Mouse (Mus musculus): Measurements from ENCODE around the gene Gm47841. TPM values are rescaled to one million over a fixed set of nuclear protein-coding genes. Genes with fewer than 3 reads are reported as not detected.
A peak's percentile ranks its signal among the peaks of the same experiment; 100 is the strongest.

Gene Gm47841
- total RNA-seq (2021) = under 1 TPM in 1 of 2 experiments, not detected in 1; 0.32 TPM

DNA sequence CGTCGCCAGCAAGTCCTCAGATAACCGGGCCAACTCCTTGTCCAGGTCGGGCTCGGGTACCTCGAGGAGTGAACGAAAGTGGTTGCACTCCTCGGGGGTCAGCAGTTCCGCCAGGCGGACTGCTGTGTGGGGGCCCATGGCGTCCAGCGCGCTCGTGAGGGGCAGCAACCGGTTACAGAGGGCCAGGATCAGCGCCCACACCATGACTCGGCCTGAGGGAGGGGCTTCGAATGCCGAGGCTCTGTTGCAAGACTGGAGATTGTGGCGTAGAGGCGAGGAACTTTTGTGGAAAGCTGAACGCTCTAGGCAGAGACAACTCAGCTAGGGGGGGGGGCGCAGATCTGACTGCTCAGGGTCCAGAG, at the start of gene Gm47841:
TSS of gene Gm47841 (minus strand) at position 204 of the 362 bp plus-strand sequence.
- no peak for DNase-seq (ENCODE audit: extremely low spot score in 1 of 2, low spot score in 2 of 2)
- intact Hi-C loops (cut with DNase I) = no loop called here

DNA sequence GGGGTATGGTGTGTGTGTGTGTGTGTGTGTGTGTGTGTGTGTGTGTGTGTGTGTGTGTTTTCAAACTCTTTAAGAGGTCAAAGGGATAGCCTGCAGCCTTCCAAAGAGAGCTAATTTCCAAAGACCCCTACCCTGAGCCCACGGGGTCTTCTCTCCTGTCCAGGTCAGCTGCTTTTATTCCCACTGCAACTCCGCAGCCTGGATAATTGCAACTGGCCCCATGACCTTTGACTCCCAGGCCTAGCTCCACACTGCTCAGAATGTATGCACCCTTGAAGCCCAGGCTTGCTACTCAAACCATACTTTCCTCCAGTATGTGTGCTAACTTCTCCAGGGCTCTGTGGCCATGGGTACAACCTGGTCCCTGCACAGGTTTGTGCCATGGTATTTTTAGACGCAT, 48.2 kb upstream of the Gm47841 start:
- intact Hi-C loops (cut with DNase I) = no loop called here
- DNase-seq (ENCODE audit: extremely low spot score in 1 of 2, low spot score in 2 of 2) = no peak

DNA sequence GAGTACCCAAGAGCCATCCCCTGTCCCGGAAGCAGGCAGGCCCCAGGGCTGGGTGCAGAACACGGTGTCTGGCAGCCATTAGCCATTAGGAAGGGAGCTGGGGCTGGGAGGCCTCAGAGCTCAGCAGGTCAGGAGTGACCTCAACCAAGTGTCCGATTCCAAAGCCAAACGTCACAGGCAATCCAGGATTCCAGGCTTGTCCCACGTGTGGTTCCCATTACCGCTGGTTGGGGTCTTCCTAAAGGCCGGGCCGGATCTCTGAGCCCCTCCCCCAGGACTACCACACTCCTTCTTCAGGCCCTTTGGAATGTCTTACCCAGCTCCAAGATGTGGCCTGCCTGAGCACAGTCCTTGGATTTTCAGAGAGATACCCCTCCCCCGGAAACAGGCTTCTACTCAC, 47.8 kb upstream of the Gm47841 start:
- intact Hi-C loops (cut with DNase I) = no loop called here
- DNase-seq (ENCODE audit: extremely low spot score in 1 of 2, low spot score in 2 of 2) = no peak

DNA sequence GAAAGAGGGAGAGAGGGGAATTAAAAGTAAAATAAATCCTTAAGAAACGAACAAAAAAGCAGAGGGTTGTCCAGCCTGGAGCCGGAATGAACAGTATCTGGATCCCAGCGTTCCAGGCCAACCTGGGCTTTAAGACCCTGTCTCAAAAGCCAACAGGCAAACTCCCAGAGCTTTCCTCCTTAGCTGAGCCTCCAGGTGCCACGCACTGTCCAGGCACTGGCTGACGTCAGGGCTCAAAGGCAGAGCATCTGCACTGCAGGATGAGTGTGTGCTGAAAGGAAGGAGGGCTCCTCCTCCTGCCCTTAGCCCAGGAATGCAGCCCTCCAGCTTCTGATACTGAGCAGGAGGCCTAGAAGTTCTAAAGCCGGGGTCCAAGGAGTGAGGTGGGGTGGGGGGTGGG, 46.8 kb upstream of the Gm47841 start:
- intact Hi-C loops (cut with DNase I) = no loop called here
- DNase-seq (ENCODE audit: extremely low spot score in 1 of 2, low spot score in 2 of 2) = no peak

DNA sequence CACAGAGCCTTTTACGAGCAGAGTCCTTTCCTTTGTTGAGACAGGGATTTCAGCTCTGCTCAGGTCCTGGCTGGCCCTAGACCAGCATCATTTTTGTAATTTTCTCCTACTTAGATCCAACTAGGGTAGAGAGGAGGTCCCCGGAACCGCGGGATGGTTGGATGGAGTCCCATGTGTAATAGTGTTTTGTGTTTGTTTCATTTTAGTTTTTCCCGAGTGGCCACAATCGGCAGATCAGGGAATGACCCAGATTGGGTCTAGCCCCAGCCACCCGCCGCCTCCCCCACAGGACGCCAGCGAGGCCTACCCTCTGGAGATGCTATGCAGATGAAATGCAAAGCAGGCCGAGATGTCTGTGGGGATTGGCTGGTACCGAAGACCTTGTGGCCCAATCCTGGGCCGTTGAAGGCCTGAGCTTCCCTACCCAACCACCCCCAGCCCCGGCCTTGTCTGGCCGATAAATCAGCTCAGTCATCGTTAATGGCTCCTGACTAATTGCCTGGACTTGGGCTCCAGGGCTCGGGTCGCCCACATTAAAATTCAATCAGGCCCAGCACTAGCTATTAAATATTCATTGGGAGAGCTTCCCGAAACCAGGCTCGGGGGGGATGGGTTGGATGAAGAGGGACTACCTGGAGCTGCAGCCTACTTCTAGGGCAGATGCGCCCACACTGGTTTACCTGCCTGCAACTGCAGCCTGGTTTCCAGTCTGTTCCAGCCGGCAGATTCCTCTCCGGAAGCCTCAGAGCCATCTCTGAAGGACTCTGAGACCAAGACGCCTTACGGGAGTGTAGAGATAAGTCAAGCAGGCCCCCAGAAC, 45.8 kb upstream of the Gm47841 start:
- peak; percentile 33 to 55 for DNase-seq (ENCODE audit: extremely low spot score in 1 of 2, low spot score in 2 of 2)

DNA sequence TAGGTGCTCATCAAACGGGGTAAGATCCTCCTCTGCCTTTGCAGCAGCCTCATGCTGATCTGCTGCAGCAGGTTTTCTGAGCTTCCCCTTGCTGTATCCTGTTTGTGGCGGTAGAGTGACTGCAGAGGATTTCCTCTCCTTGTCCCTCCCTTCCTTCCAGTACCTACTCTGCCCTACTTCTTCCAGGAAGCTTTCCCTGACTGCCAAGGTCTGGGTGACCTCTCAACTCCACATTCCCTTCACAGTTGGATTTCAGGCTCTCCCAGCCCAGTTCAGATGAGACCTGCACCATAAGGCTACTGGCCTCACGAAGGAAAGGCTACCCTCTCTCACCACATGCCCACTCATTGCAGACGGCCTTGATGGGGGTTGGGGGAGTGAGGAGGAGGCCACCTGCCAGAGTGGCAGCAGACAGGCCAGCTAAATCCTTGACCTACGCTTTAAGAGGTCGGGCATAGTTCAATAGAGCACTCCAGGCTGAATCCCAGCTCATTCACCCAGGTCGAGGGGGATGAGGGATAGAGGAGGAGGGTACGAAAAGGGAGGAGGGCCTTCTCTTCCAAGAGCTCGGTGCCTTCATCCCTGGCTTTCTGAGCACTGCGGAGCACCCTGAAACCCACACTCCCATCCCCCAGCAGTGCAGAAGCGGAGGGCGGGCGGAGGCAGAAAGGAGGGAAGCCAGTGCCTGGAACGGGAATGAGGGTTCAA, 45.1 kb upstream of the Gm47841 start:
- no peak for DNase-seq (ENCODE audit: extremely low spot score in 1 of 2, low spot score in 2 of 2)
- intact Hi-C loops (cut with DNase I) = no loop called here

More for the DNA sequence above, 45.8 kb upstream of the Gm47841 start:
- intact Hi-C loops (cut with DNase I) = no loop called here

DNA sequence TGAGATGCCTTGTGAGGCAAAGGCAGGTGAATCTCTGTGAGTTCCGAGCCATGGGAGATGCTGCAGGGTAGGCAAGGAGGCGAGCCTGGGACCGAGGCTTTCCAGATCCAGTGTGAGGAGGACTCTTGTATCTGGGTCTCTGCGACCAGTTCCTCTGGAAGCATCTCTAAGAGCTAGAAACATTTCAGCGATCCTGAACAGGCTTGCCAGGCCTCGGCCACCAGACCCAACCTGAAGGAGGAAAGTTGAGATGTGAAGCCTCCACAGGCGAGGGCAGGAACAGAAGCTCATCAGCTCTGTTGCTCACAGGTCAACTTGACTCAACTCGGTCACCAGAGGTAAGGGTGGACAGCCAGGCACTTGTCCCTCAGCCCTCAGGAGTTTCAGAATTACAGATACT, 44.4 kb upstream of the Gm47841 start:
- no peak for DNase-seq (ENCODE audit: extremely low spot score in 1 of 2, low spot score in 2 of 2)
- intact Hi-C loops (cut with DNase I) = no loop called here

DNA sequence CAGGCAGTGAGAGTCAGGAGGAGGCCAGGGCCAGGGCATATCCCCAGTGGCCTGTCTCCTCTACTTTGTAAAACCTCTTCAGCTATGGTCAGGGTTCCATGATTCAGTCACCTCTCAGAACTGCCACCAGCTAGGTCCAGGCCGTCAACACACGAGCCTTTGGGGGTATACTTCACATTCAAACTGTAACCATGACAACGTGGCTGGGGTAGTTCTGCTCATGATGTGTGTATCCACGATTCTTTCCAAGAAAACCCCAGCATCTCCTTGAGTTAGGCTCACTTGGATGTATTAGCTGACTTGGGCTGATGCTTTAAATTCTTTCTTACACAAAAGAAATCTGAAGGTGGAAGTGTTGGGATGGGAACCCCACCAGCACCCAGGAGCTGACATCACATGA, 41.1 kb upstream of the Gm47841 start:
- DNase-seq (ENCODE audit: extremely low spot score in 1 of 2, low spot score in 2 of 2) = no peak
- intact Hi-C loops (cut with DNase I) = no loop called here

DNA sequence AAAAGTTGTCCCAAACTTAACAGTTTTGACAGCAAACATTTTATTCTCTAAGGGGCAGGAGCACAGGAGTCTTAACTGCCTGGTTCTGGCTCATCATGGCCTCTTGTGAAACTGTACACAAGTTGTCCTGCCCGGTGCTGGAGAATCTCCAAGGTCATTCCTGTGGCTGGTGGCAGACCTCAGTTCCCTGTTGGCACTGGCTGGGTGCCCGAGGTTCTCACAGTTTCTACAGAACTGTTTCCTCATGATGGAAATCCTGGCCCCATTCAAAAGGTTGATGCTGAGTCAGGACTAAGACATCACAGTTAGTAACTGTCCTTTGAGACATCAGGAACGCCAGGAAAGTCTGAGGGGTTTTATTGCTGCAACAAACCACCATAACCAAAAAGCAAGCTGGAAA, 39.8 kb upstream of the Gm47841 start:
- peak in 1 of 2 experiments; percentile 40 for DNase-seq (ENCODE audit: extremely low spot score in 1 of 2, low spot score in 2 of 2)
- intact Hi-C loops (cut with DNase I) = no loop called here

DNA sequence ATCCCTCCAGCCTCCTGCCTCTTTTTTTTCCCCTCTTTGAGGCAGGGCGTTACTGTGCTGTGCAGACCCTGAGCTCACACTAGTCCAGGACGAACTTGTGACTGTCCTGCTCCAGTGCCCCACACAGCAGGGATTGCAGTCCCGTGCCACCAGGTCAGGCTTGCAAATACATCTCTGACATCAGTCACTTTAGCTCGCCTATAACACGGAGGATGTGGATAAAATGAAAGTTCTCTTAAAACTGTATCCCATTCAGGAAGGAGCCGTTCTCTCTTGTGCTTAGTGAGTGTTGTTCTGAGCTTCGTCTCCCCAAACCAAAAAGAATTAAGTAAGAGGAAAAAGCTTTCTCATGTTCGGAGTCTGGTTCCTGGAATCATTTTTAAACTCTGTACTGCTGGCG, 39.3 kb upstream of the Gm47841 start:
- DNase-seq (ENCODE audit: extremely low spot score in 1 of 2, low spot score in 2 of 2) = no peak
- intact Hi-C loops (cut with DNase I) = no loop called here

DNA sequence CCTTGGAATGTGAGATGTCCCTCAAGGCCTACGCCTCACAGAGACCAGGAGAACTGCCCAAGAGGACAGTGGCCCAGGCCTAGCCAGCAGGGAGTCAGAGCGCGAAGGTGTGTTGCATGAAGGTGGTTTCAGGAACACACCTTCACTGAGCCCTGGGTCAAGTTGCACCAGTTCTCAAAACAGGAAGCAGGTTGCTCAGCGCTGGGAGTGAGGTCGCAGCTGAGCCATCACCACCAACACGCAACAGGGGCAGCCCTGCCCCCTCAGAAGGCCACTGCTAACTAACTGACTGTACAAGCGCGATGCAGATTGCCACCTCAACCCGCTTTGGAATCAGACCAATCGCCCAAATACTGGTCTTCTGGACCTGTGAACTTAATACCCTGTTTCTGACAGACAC, 37.3 kb upstream of the Gm47841 start:
- intact Hi-C loops (cut with DNase I) = no loop called here
- no peak for DNase-seq (ENCODE audit: extremely low spot score in 1 of 2, low spot score in 2 of 2)

DNA sequence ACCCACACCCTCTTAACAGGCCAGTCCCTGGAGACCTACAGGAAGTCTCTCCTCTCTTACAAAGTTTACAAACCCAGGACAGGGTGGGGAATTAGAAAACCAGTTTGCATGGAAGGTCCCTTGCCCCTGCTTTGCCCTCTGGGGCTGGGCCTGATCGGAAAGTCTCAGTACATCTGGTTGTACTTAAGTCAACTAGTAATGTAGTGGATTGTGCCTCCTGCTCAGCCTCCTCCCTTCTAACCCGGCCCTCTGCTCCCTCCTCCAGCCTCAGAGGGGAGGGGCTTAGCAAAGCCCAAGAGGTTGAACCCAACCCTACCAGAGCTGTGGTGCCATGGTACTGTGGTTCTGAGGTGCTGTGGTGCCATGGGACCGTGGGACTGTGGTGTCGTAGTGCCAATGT, 35.0 kb upstream of the Gm47841 start:
- no peak for DNase-seq (ENCODE audit: extremely low spot score in 1 of 2, low spot score in 2 of 2)
- intact Hi-C loops (cut with DNase I) = no loop called here

DNA sequence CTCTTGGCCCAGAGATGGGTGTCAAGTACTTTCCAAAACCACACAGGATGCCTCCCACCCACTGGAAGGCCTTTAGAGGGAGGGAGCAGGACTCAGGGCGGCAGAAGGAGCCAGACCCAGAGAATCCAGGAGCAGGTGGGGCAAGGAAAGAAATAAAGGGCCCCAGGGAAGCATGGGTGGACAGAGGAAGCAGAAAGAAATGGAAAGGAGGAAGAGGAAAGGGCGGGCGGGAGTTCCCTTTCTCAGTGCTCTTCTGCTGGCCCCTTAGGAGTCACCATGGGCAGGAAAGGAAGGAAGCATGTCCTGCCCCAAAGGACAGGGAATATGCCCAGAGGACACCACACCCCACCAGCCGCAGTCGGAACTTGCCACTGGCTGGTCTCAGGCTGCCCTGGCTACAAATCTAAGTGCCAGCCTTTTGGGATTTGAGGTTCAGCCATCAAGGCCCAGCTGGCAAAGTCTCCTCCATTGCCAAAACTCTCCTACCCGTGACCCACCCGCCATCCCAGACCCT, 33.9 kb upstream of the Gm47841 start:
- intact Hi-C loops (cut with DNase I) = no loop called here
- no peak for DNase-seq (ENCODE audit: extremely low spot score in 1 of 2, low spot score in 2 of 2)

DNA sequence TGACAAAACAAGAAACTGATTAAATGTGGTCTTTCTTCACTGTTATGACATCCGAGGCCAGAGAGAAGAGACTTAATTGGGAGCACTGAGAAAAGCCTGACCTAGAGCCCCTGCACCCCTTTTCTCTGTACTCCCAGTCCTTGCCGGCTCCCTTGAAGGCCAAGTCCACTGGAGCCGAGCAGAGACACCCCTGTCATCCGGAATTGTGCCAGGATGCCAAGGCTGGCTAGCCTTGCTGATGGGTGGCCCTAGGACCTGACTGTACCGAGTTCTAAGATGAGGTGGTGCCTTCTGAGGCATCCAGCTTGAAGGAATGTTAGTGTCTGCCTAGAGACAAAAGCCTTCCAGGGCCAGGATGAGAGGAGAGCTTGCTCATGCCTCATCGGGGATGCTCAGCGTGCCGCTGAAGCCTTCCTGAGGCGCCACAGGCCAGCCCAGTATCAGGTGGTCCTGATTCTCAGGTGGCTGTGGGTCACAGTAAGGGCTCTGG, 32.9 kb upstream of the Gm47841 start:
- intact Hi-C loops (cut with DNase I) = no loop called here
- no peak for DNase-seq (ENCODE audit: extremely low spot score in 1 of 2, low spot score in 2 of 2)

DNA sequence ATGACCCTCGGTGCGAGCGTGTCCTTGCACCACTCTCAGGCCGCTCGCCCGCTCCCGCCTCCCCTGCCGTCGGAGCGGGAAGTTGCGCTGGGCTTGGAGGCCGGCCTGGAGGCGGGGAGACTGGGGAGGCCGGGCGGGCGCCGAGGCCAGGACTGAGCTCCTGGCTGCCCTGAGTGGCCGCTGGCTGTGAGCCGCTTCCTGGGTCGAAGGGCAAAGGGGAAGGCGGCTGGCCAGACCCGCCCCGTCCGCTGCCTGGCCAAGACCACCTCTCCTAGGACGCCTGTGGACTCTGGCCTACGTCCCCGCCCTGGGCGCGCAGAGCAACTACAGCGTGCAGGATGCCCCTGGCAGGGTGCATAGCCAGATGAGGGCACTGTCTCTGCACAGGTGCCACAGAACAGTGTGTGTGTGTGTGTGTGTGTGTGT, 31.5 kb upstream of the Gm47841 start:
- intact Hi-C loops (cut with DNase I) = no loop called here
- DNase-seq (ENCODE audit: extremely low spot score in 1 of 2, low spot score in 2 of 2) = peak; percentile 30 to 93

DNA sequence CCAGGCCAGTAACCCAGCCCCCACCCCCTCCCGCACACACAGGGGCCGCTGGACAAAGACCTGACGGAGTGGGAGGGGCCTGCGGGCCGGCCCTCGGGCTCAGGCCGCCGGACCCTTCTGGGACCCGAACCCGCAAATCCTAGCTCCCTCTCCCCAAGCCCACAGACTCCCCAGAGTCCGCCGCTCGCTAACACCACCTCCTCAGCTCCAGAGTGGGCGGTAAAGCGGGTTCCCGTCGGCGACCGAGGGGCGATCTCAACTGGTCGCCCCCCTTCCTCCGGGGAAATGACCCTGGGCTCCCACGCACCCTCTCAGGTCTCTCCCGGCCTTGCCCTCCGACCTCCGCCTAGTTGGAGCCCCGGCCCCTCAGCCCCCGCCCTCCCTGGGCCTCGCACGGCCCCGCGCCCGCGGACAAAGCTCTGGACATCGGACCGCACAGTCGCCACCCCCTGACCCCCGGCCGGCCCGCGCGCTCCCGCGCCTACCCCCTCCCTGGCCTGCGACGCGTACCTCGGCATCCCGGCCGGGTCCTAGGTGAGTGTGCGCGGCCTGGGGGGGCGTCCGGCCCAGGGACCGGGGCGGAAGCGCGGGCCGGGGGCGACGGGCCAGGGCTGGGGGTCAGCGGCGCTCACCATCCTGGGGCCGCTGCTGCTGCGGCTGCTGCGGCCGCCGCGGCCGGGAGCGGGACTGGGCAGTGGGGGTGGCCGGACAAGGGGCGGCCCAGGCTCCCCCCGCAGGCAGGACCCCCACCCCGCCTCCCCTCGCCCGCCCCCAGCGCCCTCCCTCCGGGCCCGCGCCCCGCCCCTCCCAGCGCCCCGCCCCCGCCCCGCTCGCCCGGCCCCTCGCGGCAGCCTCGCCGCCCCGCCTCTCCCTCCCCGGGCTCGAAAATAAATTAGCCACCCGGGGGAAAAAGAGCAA, 30.9 kb upstream of the Gm47841 start, which contains the start of gene Fignl2:
TSS of gene Fignl2 (minus strand) at position 755 of the 918 bp plus-strand sequence.
- peak in 1 of 2 experiments; percentile 64 for DNase-seq (ENCODE audit: extremely low spot score in 1 of 2, low spot score in 2 of 2)
- intact Hi-C loops (cut with DNase I) = no loop called here

DNA sequence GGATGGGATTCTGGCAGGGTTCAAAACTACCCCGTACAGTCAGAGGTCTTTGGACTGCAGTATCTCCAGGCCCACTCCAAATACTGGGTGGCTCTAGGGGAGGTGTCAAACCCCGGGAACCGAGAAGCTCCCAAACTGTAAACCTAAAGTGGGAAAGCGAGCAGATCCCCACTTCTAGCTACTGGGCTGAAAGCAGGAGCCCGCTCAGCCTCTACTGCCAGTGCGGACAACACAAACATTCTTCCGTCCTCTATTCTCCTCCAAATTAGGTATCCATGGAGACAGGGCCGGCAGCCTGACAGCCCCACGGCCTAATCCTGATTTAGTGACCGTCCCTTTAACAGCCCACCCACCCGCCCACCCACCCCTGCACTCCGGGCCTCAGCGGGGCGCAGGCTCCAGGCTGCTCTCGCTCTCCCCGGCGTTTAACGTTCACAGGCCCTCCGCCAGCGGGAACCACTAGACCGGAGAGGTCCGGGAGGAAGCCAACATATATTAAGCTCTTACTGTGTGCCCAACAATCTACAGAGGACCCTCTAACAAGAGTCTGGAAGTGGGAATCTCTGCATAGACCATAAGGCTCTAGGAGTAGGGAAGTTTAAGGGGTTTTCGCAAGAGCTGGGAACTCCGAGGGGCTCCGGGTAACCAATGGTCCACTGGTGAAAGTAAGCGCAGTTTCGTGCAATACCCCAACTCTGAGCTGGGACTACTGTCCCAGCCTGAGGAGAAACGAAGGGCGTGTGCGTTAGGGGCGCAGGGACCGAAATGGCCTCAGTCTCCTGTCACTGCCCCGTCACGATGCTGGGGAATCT, 30.0 kb upstream of the Gm47841 start:
- intact Hi-C loops (cut with DNase I) = no loop called here
- no peak for DNase-seq (ENCODE audit: extremely low spot score in 1 of 2, low spot score in 2 of 2)
